Mouse (Mus musculus) c-Kit-positive CD71-negative TER-119-negative erythroid progenitor cells, embryonic 14.5 days (primary cell): ENCODE results near the gene Sim2.

Source experiments
- DNase-seq: peaks from one replicate; pipeline ENCODE4 v3.0.0-alpha.2; 2013; ENCODE audit warnings: low read depth

The Sim2 gene

GRCm38 (mm10) chr16:94084711-94085602 lies at the start of gene Sim2:
Gene Sim2, plus strand, starts transcription at chr16:94084931.
- no peak for DNase-seq

GRCm38 (mm10) chr16:94037280-94037679 lies 47.5 kb upstream of the Sim2 start:
- no peak for DNase-seq

GRCm38 (mm10) chr16:94038272-94038985 lies 46.3 kb upstream of the Sim2 start:
- peak; percentile 56 for DNase-seq

GRCm38 (mm10) chr16:94038986-94039341 lies 45.8 kb upstream of the Sim2 start:
- no peak for DNase-seq

GRCm38 (mm10) chr16:94040485-94040884 lies 44.2 kb upstream of the Sim2 start:
- no peak for DNase-seq

GRCm38 (mm10) chr16:94041065-94041712 lies 43.5 kb upstream of the Sim2 start:
- no peak for DNase-seq

- DNase-seq: no peak
Measured at GRCm38 (mm10) chr16:94043797-94044196, 40.9 kb upstream of the Sim2 start.

GRCm38 (mm10) chr16:94044996-94045395 lies 39.7 kb upstream of the Sim2 start:
- DNase-seq: no peak

GRCm38 (mm10) chr16:94050368-94050767 lies 34.4 kb upstream of the Sim2 start:
- no peak for DNase-seq

- no peak for DNase-seq
Measured at GRCm38 (mm10) chr16:94055176-94055575, 29.6 kb upstream of the Sim2 start.

- DNase-seq: no peak
Measured at GRCm38 (mm10) chr16:94055576-94055975, 29.2 kb upstream of the Sim2 start.

GRCm38 (mm10) chr16:94059820-94060219 lies 24.9 kb upstream of the Sim2 start:
- DNase-seq: no peak

- DNase-seq: no peak
Measured at GRCm38 (mm10) chr16:94064211-94064610, 20.5 kb upstream of the Sim2 start.

GRCm38 (mm10) chr16:94065728-94066674 lies 18.7 kb upstream of the Sim2 start:
- no peak for DNase-seq

- DNase-seq: no peak
Measured at GRCm38 (mm10) chr16:94066771-94067170, 18.0 kb upstream of the Sim2 start.

GRCm38 (mm10) chr16:94067280-94067679 lies 17.5 kb upstream of the Sim2 start:
- DNase-seq: no peak

- DNase-seq: no peak
Measured at GRCm38 (mm10) chr16:94069061-94069460, 15.7 kb upstream of the Sim2 start.

- no peak for DNase-seq
Measured at GRCm38 (mm10) chr16:94070920-94071319, 13.8 kb upstream of the Sim2 start.

- no peak for DNase-seq
Measured at GRCm38 (mm10) chr16:94071468-94071867, 13.3 kb upstream of the Sim2 start.

- DNase-seq: no peak
Measured at GRCm38 (mm10) chr16:94075362-94076027, 9.2 kb upstream of the Sim2 start.
